Mouse (Mus musculus): ENCODE measurements around the gene Cdc42se2. TPM values are rescaled to one million over a fixed set of nuclear protein-coding genes. Genes with fewer than 3 reads are reported as not detected.

Cdc42se2 gene
- polyA plus RNA-seq, 1 experiment from 2014 or later = 186 TPM

GRCm38 (mm10) chr11:54811054-54811453 lies 23.6 kb upstream of the Cdc42se2 start:
- H3K36me3 ChIP-seq = no peaks in the 10 kb centered on the region
- no peak overlapping the region for H3K4me2 ChIP-seq (replicated peaks)
- H3K4me3 ChIP-seq = no peak overlapping the region
- H3K27me3 ChIP-seq (replicated peaks) = no peaks in the 10 kb centered on the region
- peaks cover 24% of the 10 kb centered on the region for H3K4me1 ChIP-seq
- H3K27ac ChIP-seq = no peak overlapping the region
- H3K9me3 ChIP-seq = no peaks in the 10 kb centered on the region
- ATAC-seq (ENCODE audit: low FRiP score, low read depth) = no peak
- 83% methylated on average over 3 of the region's 3 CpGs for WGBS
- H3K9ac ChIP-seq = no peak overlapping the region

- Histone ChIP-seq H3K4me1 (peaks cover 24% of the 10 kb centered on the region), H3K27ac (no peak overlapping the region), H3K36me3 (no peaks in the 10 kb centered on the region), H3K4me2 (replicated peaks) (no peak overlapping the region), H3K4me3 (no peak overlapping the region), H3K27me3 (replicated peaks) (no peaks in the 10 kb centered on the region), H3K9me3 (no peaks in the 10 kb centered on the region), H3K9ac (no peak overlapping the region)
- no peak for ATAC-seq (ENCODE audit: low FRiP score, low read depth)
- WGBS = 87% methylated on average over 5 of the region's 5 CpGs
Observed at GRCm38 (mm10) chr11:54809582-54809981, 22.1 kb upstream of the Cdc42se2 start.

- Histone ChIP-seq H3K27me3 (replicated peaks) (no peaks in the 10 kb centered on the region), H3K27ac (no peak overlapping the region), H3K36me3 (no peaks in the 10 kb centered on the region), H3K4me2 (replicated peaks) (no peak overlapping the region), H3K9ac (no peak overlapping the region), H3K4me1 (peaks cover 17% of the 10 kb centered on the region), H3K9me3 (no peaks in the 10 kb centered on the region), H3K4me3 (no peak overlapping the region)
- 87% methylated on average over 4 of the region's 4 CpGs for WGBS
- ATAC-seq (ENCODE audit: low FRiP score, low read depth) = no peak
Observed at GRCm38 (mm10) chr11:54808177-54808576, 20.7 kb upstream of the Cdc42se2 start.

- no peak for ATAC-seq (ENCODE audit: low FRiP score, low read depth)
- Histone ChIP-seq H3K36me3 (no peaks in the 10 kb centered on the region), H3K27ac (no peak overlapping the region), H3K27me3 (replicated peaks) (no peaks in the 10 kb centered on the region), H3K9me3 (no peaks in the 10 kb centered on the region), H3K9ac (no peak overlapping the region), H3K4me3 (no peak overlapping the region), H3K4me2 (replicated peaks) (no peak overlapping the region), H3K4me1 (peaks cover 13% of the 10 kb centered on the region)
- 88% methylated on average over 9 of the region's 9 CpGs for WGBS
Observed at GRCm38 (mm10) chr11:54807669-54808068, 20.2 kb upstream of the Cdc42se2 start.

GRCm38 (mm10) chr11:54806891-54807290 lies 19.4 kb upstream of the Cdc42se2 start:
- Histone ChIP-seq H3K27me3 (replicated peaks) (no peaks in the 10 kb centered on the region), H3K4me2 (replicated peaks) (no peak overlapping the region), H3K9ac (no peak overlapping the region), H3K4me3 (no peak overlapping the region), H3K4me1 (peaks cover 7% of the 10 kb centered on the region), H3K9me3 (no peaks in the 10 kb centered on the region), H3K36me3 (no peaks in the 10 kb centered on the region), H3K27ac (no peak overlapping the region)
- no peak for ATAC-seq (ENCODE audit: low FRiP score, low read depth)
- WGBS = 98% methylated on average over 28 of the region's 28 CpGs

- Histone ChIP-seq H3K4me1 (no peaks in the 10 kb centered on the region), H3K4me3 (no peak overlapping the region), H3K36me3 (no peaks in the 10 kb centered on the region), H3K27me3 (replicated peaks) (no peaks in the 10 kb centered on the region), H3K9me3 (no peaks in the 10 kb centered on the region), H3K27ac (no peak overlapping the region), H3K9ac (no peak overlapping the region), H3K4me2 (replicated peaks) (no peak overlapping the region)
- no peak for ATAC-seq (ENCODE audit: low FRiP score, low read depth)
- WGBS = 91% methylated on average over 4 of the region's 4 CpGs
Observed at GRCm38 (mm10) chr11:54805196-54805595, 17.7 kb upstream of the Cdc42se2 start.

GRCm38 (mm10) chr11:54802621-54803020 lies 15.1 kb upstream of the Cdc42se2 start:
- 76% methylated on average over 6 of the region's 6 CpGs for WGBS
- Histone ChIP-seq H3K27me3 (replicated peaks) (no peaks in the 10 kb centered on the region), H3K9ac (no peak overlapping the region), H3K4me2 (replicated peaks) (no peak overlapping the region), H3K4me1 (no peaks in the 10 kb centered on the region), H3K4me3 (no peak overlapping the region), H3K27ac (no peak overlapping the region), H3K36me3 (no peaks in the 10 kb centered on the region), H3K9me3 (no peaks in the 10 kb centered on the region)
- no peak for ATAC-seq (ENCODE audit: low FRiP score, low read depth)

GRCm38 (mm10) chr11:54801791-54802558 lies 14.5 kb upstream of the Cdc42se2 start:
- no peak overlapping the region for H3K9ac ChIP-seq
- no peaks in the 10 kb centered on the region for H3K27me3 ChIP-seq (replicated peaks)
- H3K4me2 ChIP-seq (replicated peaks) = no peak overlapping the region
- H3K4me3 ChIP-seq = no peak overlapping the region
- H3K27ac ChIP-seq = no peak overlapping the region
- no peaks in the 10 kb centered on the region for H3K9me3 ChIP-seq
- WGBS = 84% methylated on average over 6 of the region's 6 CpGs
- no peaks in the 10 kb centered on the region for H3K36me3 ChIP-seq
- no peak for ATAC-seq (ENCODE audit: low FRiP score, low read depth)
- H3K4me1 ChIP-seq = no peaks in the 10 kb centered on the region

- H3K4me1 ChIP-seq = no peaks in the 10 kb centered on the region
- H3K4me2 ChIP-seq (replicated peaks) = no peak overlapping the region
- H3K27me3 ChIP-seq (replicated peaks) = no peaks in the 10 kb centered on the region
- no peaks in the 10 kb centered on the region for H3K36me3 ChIP-seq
- H3K4me3 ChIP-seq = no peak overlapping the region
- no peaks in the 10 kb centered on the region for H3K9me3 ChIP-seq
- ATAC-seq (ENCODE audit: low FRiP score, low read depth) = no peak
- H3K9ac ChIP-seq = no peak overlapping the region
- WGBS = 87% methylated on average over 11 of the region's 11 CpGs
- H3K27ac ChIP-seq = no peak overlapping the region
Observed at GRCm38 (mm10) chr11:54796551-54796950, 9.1 kb upstream of the Cdc42se2 start.

GRCm38 (mm10) chr11:54794678-54795077 lies 7.2 kb upstream of the Cdc42se2 start:
- ATAC-seq (ENCODE audit: low FRiP score, low read depth) = no peak
- H3K9me3 ChIP-seq = no peaks in the 10 kb centered on the region
- no peak overlapping the region for H3K4me3 ChIP-seq
- H3K4me2 ChIP-seq (replicated peaks) = no peak overlapping the region
- H3K27me3 ChIP-seq (replicated peaks) = no peaks in the 10 kb centered on the region
- H3K4me1 ChIP-seq = no peaks in the 10 kb centered on the region
- 84% methylated on average over 3 of the region's 3 CpGs for WGBS
- no peaks in the 10 kb centered on the region for H3K36me3 ChIP-seq
- no peak overlapping the region for H3K9ac ChIP-seq
- no peak overlapping the region for H3K27ac ChIP-seq

GRCm38 (mm10) chr11:54793173-54793572 lies 5.7 kb upstream of the Cdc42se2 start:
- H3K4me1 ChIP-seq = no peaks in the 10 kb centered on the region
- no peaks in the 10 kb centered on the region for H3K36me3 ChIP-seq
- 58% methylated on average over 1 of the region's 1 CpGs for WGBS
- no peak overlapping the region for H3K9ac ChIP-seq
- H3K27ac ChIP-seq = no peak overlapping the region
- no peaks in the 10 kb centered on the region for H3K27me3 ChIP-seq (replicated peaks)
- ATAC-seq (ENCODE audit: low FRiP score, low read depth) = no peak
- no peaks in the 10 kb centered on the region for H3K9me3 ChIP-seq
- H3K4me2 ChIP-seq (replicated peaks) = no peak overlapping the region
- no peak overlapping the region for H3K4me3 ChIP-seq

- peaks cover under 1% of the 10 kb centered on the region; the same call in 1 of the 2 replicates for H3K4me1 ChIP-seq
- H3K4me2 ChIP-seq (replicated peaks) = no peak overlapping the region
- no peaks in the 10 kb centered on the region for H3K27me3 ChIP-seq (replicated peaks)
- no peaks in the 10 kb centered on the region for H3K36me3 ChIP-seq
- no peak for ATAC-seq (ENCODE audit: low FRiP score, low read depth)
- WGBS = 94% methylated on average over 4 of the region's 4 CpGs
- H3K4me3 ChIP-seq = no peak overlapping the region
- H3K9me3 ChIP-seq = no peaks in the 10 kb centered on the region
- H3K27ac ChIP-seq = no peak overlapping the region
- no peak overlapping the region for H3K9ac ChIP-seq
Observed at GRCm38 (mm10) chr11:54791458-54791857, 4.0 kb upstream of the Cdc42se2 start.
